Mouse (Mus musculus) G1E (cell line): ENCODE data around the gene Ccdc184. TPM values are rescaled to one million over a fixed set of nuclear protein-coding genes. Genes with fewer than 3 reads are reported as not detected.

ENCODE experiments used
- ATAC-seq: 2 replicates; pipeline ENCODE4 v1.8.0; 2016; ENCODE audit warnings: mild to moderate bottlenecking; ENCODE audit not compliant: insufficient number of reproducible peaks, poor library complexity, low FRiP score, severe bottlenecking; ENCODE audit errors: extremely low read depth
- DNase-seq: peaks from one replicate; pipeline ENCODE4 v3.0.0; 2012; ENCODE audit warnings: low spot score
- H3K27me3 ChIP-seq: 2 replicates; pipeline ENCODE4 v1.6.1; 2012; ENCODE audit warnings: mild to moderate bottlenecking, low read length, inconsistent platforms; ENCODE audit not compliant: insufficient read depth
- H3K36me3 ChIP-seq: replicated peaks from 2 replicates; pipeline ENCODE3; 2012; ENCODE audit warnings: mild to moderate bottlenecking, inconsistent platforms
- H3K4me1 ChIP-seq: 2 replicates; pipeline ENCODE4 v1.6.1; 2012; ENCODE audit warnings: low read depth, low read length, inconsistent platforms, mixed read lengths; ENCODE audit not compliant: insufficient read depth
- H3K4me3 ChIP-seq: 2 replicates; pipeline ENCODE4 v1.5.1; 2012; ENCODE audit warnings: low read depth, mild to moderate bottlenecking, inconsistent platforms, low read length, moderate library complexity, mixed read lengths
- H3K9me3 ChIP-seq: replicated peaks from 2 replicates; pipeline ENCODE4 v1.6.1; 2012; ENCODE audit warnings: inconsistent platforms
- CTCF ChIP-seq: IDR thresholded peaks from 2 replicates; pipeline ENCODE4 v1.5.1; 2012; ENCODE audit warnings: low read depth, low read length, inconsistent platforms, mixed read lengths
- GATA1 ChIP-seq: IDR thresholded peaks from 2 replicates; pipeline ENCODE4 v1.6.1; 2012; ENCODE audit warnings: borderline replicate concordance, low read length, inconsistent platforms, mixed read lengths
- GATA2 ChIP-seq: IDR thresholded peaks from 2 replicates; pipeline ENCODE4 v1.6.1; 2012; ENCODE audit warnings: low read depth, low read length, inconsistent platforms, borderline replicate concordance
- POLR2AphosphoS5 ChIP-seq: IDR thresholded peaks from 2 replicates; pipeline ENCODE4 v1.6.1; 2012; ENCODE audit warnings: low read depth, low read length, inconsistent platforms; ENCODE audit not compliant: insufficient replicate concordance
- TAL1 ChIP-seq: conservative IDR thresholded peaks from 2 replicates; pipeline ENCODE4 v1.6.1; 2012; ENCODE audit warnings: low read depth, low read length, inconsistent platforms, mixed read lengths
- polyA plus RNA-seq: library from polyadenylated mRNA; stranded (reverse); fragments of >175 nt; gene quantifications from 2 replicates; pipeline ENCODE4 v1.2.3, GENCODE M21; 2012
- total RNA-seq, 2 experiments: library from RNA; stranded (forward) in 1 of 2; stranded (reverse) in 1 of 2; fragments of 200-1000 nt in 1 of 2; fragments of >200 nt in 1 of 2; fragmentation: Nextera tagmentation in 1 of 2; gene quantifications; 2 replicates each; pipeline ENCODE4 v1.2.3; 2014 to 2017

Gene Ccdc184
- total and polyA plus RNA-seq, 3 experiments: not detected

GRCm38 (mm10) chr15:98142515-98142914 lies 24.4 kb upstream of the Ccdc184 start:
- H3K9me3 ChIP-seq: no peaks in the 10 kb centered on the region
- no peak for TF ChIP-seq GATA2
- TF ChIP-seq GATA1: no peak
- no peak for TF ChIP-seq POLR2AphosphoS5
- no peak for TF ChIP-seq CTCF
- no peak for TF ChIP-seq TAL1
- H3K36me3 ChIP-seq: peaks cover 52% of the 10 kb centered on the region
- DNase-seq: no peak
- H3K27me3 ChIP-seq: no peaks in the 10 kb centered on the region
- H3K4me1 ChIP-seq: peaks cover 25% of the 10 kb centered on the region
- H3K4me3 ChIP-seq: no peak overlapping the region
- no peak for ATAC-seq

GRCm38 (mm10) chr15:98144861-98145507 lies 22.0 kb upstream of the Ccdc184 start:
- Histone ChIP-seq H3K27me3 (no peaks in the 10 kb centered on the region), H3K4me3 (peak overlapping the region; percentile 91), H3K36me3 (peaks cover 31% of the 10 kb centered on the region), H3K9me3 (no peaks in the 10 kb centered on the region), H3K4me1 (peaks cover 17% of the 10 kb centered on the region)
- DNase-seq (peak; percentile 30), ATAC-seq (no peak)
- TF ChIP-seq GATA1 (no peak), POLR2AphosphoS5 (no peak), GATA2 (no peak), CTCF (no peak), TAL1 (no peak)

- peak; percentile 81 for ATAC-seq
- DNase-seq: peak; percentile 96
- Histone ChIP-seq H3K27me3 (peaks cover 3% of the 10 kb centered on the region), H3K9me3 (no peaks in the 10 kb centered on the region), H3K4me3 (peak overlapping the region; percentile 91), H3K36me3 (peaks cover 24% of the 10 kb centered on the region), H3K4me1 (peaks cover 16% of the 10 kb centered on the region)
- no peak for TF ChIP-seq GATA1
- TF ChIP-seq POLR2AphosphoS5: no peak
- no peak for TF ChIP-seq TAL1
- TF ChIP-seq GATA2: no peak
- no peak for TF ChIP-seq CTCF
Measured at GRCm38 (mm10) chr15:98145559-98146181, 21.3 kb upstream of the Ccdc184 start.

- Histone ChIP-seq H3K36me3 (peaks cover under 1% of the 10 kb centered on the region), H3K9me3 (no peaks in the 10 kb centered on the region), H3K4me1 (peaks cover 10% of the 10 kb centered on the region), H3K4me3 (no peak overlapping the region), H3K27me3 (peaks cover 5% of the 10 kb centered on the region)
- DNase-seq (no peak), ATAC-seq (no peak)
- TF ChIP-seq GATA1 (no peak), TAL1 (no peak), CTCF (no peak), POLR2AphosphoS5 (no peak), GATA2 (no peak)
Measured at GRCm38 (mm10) chr15:98148356-98148755, 18.6 kb upstream of the Ccdc184 start.

- TF ChIP-seq POLR2AphosphoS5 (no peak), GATA2 (no peak), GATA1 (no peak), CTCF (no peak), TAL1 (no peak)
- no peak for DNase-seq
- no peak for ATAC-seq
- Histone ChIP-seq H3K9me3 (no peaks in the 10 kb centered on the region), H3K4me1 (peaks cover 10% of the 10 kb centered on the region), H3K27me3 (peaks cover 5% of the 10 kb centered on the region), H3K4me3 (no peak overlapping the region), H3K36me3 (no peaks in the 10 kb centered on the region)
Measured at GRCm38 (mm10) chr15:98149166-98149602, 17.8 kb upstream of the Ccdc184 start.

- Histone ChIP-seq H3K36me3 (no peaks in the 10 kb centered on the region), H3K4me3 (no peak overlapping the region), H3K27me3 (peaks cover 12% of the 10 kb centered on the region), H3K9me3 (no peaks in the 10 kb centered on the region), H3K4me1 (no peaks in the 10 kb centered on the region; the same call in 1 of the 2 replicates)
- ATAC-seq (no peak), DNase-seq (no peak)
- TF ChIP-seq POLR2AphosphoS5: no peak
- TF ChIP-seq GATA1: no peak
- TF ChIP-seq TAL1: no peak
- no peak for TF ChIP-seq CTCF
- no peak for TF ChIP-seq GATA2
Measured at GRCm38 (mm10) chr15:98152916-98153315, 14.0 kb upstream of the Ccdc184 start.
